Mouse (Mus musculus) telencephalon, adult 2 months (tissue): Measurements from ENCODE around the gene Rgs9.

ENCODE experiments used
- DNase-seq: peaks from one replicate; pipeline ENCODE4 v3.0.0-alpha.2; 2011; ENCODE audit warnings: low read depth, low spot score

Gene Rgs9

GRCm38 (mm10) chr11:109175376-109175969 is 122.5 kb downstream of the Rgs9 start:
- DNase-seq = no peak
